Mouse (Mus musculus) embryonic facial prominence, embryonic 14.5 days (tissue): Measurements from ENCODE around the gene BC049715. TPM values are rescaled to one million over a fixed set of nuclear protein-coding genes. Genes with fewer than 3 reads are reported as not detected.
"Not testable (repeated sequence)": the region's sequence is repeated elsewhere in the genome, so short reads cannot be mapped to it uniquely, and the experiment has no call there.

Experiments used
- ATAC-seq: fragments of 200-750 bp; cut with Nextera tagmentation; 2 replicates; pipeline ENCODE4 v1.8.0; 2017; ENCODE audit warnings: low read depth, moderate number of reproducible peaks, moderate TSS enrichment
- DNase-seq: peaks from one replicate; pipeline ENCODE4 v3.0.0-alpha.2; 2015; ENCODE audit warnings: low spot score
- H3K27ac ChIP-seq: fragments of 300-500 bp; sonication (generic); replicated peaks from 2 replicates; pipeline ENCODE4 v1.5.1; 2014; ENCODE audit warnings: low read depth, mild to moderate bottlenecking, low read length, moderate library complexity
- H3K27me3 ChIP-seq: fragments of 300-500 bp; sonication (generic); replicated peaks from 2 replicates; pipeline ENCODE4 v1.6.1; 2014; ENCODE audit warnings: low read length; ENCODE audit not compliant: control insufficient read depth, insufficient read depth
- H3K36me3 ChIP-seq: fragments of 300-500 bp; sonication (generic); 2 replicates; pipeline ENCODE4 v1.6.1; 2014; ENCODE audit warnings: low read length, mixed read lengths; ENCODE audit not compliant: control insufficient read depth, insufficient read depth
- H3K4me1 ChIP-seq: fragments of 300-500 bp; sonication (generic); 2 replicates; pipeline ENCODE4 v1.6.1; 2014; ENCODE audit warnings: antibody characterized with exemption, low read length; ENCODE audit not compliant: control insufficient read depth, insufficient read depth
- H3K4me2 ChIP-seq: fragments of 300-500 bp; sonication (generic); 2 replicates; pipeline ENCODE4 v1.6.1; 2014; ENCODE audit warnings: low read depth, mild to moderate bottlenecking, low read length, moderate library complexity, mixed read lengths
- H3K4me3 ChIP-seq: fragments of 300-500 bp; sonication (generic); 2 replicates; pipeline ENCODE4 v1.5.1; 2014; ENCODE audit warnings: low read depth, mild to moderate bottlenecking, low read length
- H3K9ac ChIP-seq: fragments of 300-500 bp; sonication (generic); 2 replicates; pipeline ENCODE4 v1.6.1; 2014; ENCODE audit warnings: low read depth, mild to moderate bottlenecking, low read length, moderate library complexity, mixed read lengths
- H3K9me3 ChIP-seq: fragments of 300-500 bp; sonication (generic); 2 replicates; pipeline ENCODE4 v1.6.1; 2016; ENCODE audit warnings: low read length; ENCODE audit not compliant: control insufficient read depth
- WGBS: fragments of 180-500 bp; shearing (Covaris S2); extraction: QIAGEN DNeasy Blood & Tissue Kit; methylation state at CpG from one replicate; pipeline ENCODE4 v1.1.7; 2014; 5-methylcytosine and 5-hydroxymethylcytosine counted together
- microRNA-seq: library from miRNA; unstranded; fragments of <30 nt; microRNA quantifications from one replicate; pipeline ENCODE4, GENCODE M21; 2016; ENCODE audit warnings: borderline number of aligned reads
- polyA plus RNA-seq: library from polyadenylated mRNA; unstranded; fragments of >200 nt; fragmentation: Nextera tagmentation; extraction: Ambion mirVana; gene quantifications from 2 replicates; pipeline ENCODE4 v1.2.1, GENCODE M21; 2014

BC049715 gene
- polyA plus RNA-seq, 1 experiment from 2014 or later: 1.1 TPM

GRCm38 (mm10) chr6:136884766-136885165, 57.3 kb downstream of the BC049715 start:
- ATAC-seq, H3K4me2 ChIP-seq, H3K36me3 ChIP-seq, H3K27me3 ChIP-seq, H3K9me3 ChIP-seq, DNase-seq, H3K9ac ChIP-seq, H3K4me3 ChIP-seq, H3K27ac ChIP-seq, H3K4me1 ChIP-seq: not testable (repeated sequence)
- WGBS: 25% methylated on average over 1 of the region's 1 CpGs

DNA sequence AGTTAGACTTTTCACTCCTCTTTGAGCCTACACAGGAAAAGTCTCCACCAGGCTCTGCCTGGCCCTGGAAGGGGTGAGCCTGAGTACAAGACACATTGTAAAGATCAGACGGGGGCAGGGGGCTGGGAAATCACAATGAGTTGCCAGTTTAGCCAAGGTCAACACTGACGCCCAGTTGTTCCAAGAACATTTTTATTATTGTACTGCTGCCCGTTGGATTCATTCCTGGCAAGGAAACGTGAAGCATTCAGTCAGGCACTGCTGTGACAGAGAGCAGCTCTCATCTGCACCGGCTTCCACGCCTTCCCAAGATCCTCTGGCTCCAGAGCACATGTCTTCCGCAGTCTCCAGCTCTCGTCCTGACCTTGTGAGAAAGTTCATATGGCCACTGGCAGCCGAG, 60.4 kb downstream of the BC049715 start:
- Histone ChIP-seq H3K27ac (no peak overlapping the region), H3K4me3 (no peak overlapping the region), H3K9ac (no peak overlapping the region), H3K36me3 (no peaks in the 10 kb centered on the region), H3K9me3 (no peaks in the 10 kb centered on the region), H3K4me2 (no peak overlapping the region), H3K4me1 (0 out of 2 replicates have a peak, but pooled peaks cover 6% of the 10 kb centered on the region), H3K27me3 (no peaks in the 10 kb centered on the region)
- ATAC-seq (no peak), DNase-seq (no peak)
- 64% methylated on average over 9 of the region's 9 CpGs for WGBS

GRCm38 (mm10) chr6:136889067-136889466, 61.6 kb downstream of the BC049715 start:
- no peaks in the 10 kb centered on the region; the same call in 1 of the 2 replicates for H3K4me1 ChIP-seq
- no peak overlapping the region for H3K27ac ChIP-seq
- no peaks in the 10 kb centered on the region for H3K36me3 ChIP-seq
- ATAC-seq (no peak), DNase-seq (no peak)
- H3K4me2 ChIP-seq: no peak overlapping the region
- WGBS: 82% methylated on average over 6 of the region's 6 CpGs
- no peak overlapping the region for H3K9ac ChIP-seq
- no peaks in the 10 kb centered on the region for H3K27me3 ChIP-seq
- no peaks in the 10 kb centered on the region for H3K9me3 ChIP-seq
- no peak overlapping the region for H3K4me3 ChIP-seq

- ATAC-seq: no peak
- DNase-seq: no peak
These were observed 62.1 kb downstream of the BC049715 start for GRCm38 (mm10) chr6:136889554-136889953.

More at GRCm38 (mm10) chr6:136889554-136889953, 62.1 kb downstream of the BC049715 start:
- no peak overlapping the region for H3K27ac ChIP-seq
- H3K4me2 ChIP-seq: no peak overlapping the region
- no peaks in the 10 kb centered on the region for H3K27me3 ChIP-seq
- no peaks in the 10 kb centered on the region for H3K9me3 ChIP-seq
- no peak overlapping the region for H3K9ac ChIP-seq
- H3K36me3 ChIP-seq: no peaks in the 10 kb centered on the region
- no peak overlapping the region for H3K4me3 ChIP-seq
- H3K4me1 ChIP-seq: peaks cover 4% of the 10 kb centered on the region
- 89% methylated on average over 6 of the region's 6 CpGs for WGBS

Small RNA genes within 50 kb of the gene (microRNA-seq; reads per million reads assigned to microRNA genes)
- gene Gm44364: not detected

Other genes starting within 250 kb of the BC049715 start
- gene Plbd1, start 165.7 kb upstream of the BC049715 start, polyA plus RNA-seq: 12.1 and 12.4 TPM in 2 replicates
- gene Gucy2c, start 45.9 kb upstream of the BC049715 start, polyA plus RNA-seq: 0.13 and 0.15 TPM in 2 replicates
- 0.64 and 1.1 TPM in 2 replicates for gene Hist4h4, start 23.2 kb upstream of the BC049715 start, polyA plus RNA-seq
- 93.2 and 98.2 TPM in 2 replicates for gene H2afj, start 19.4 kb upstream of the BC049715 start, polyA plus RNA-seq
- 94.3 and 94.7 TPM in 2 replicates for gene Wbp11, start 607 bp downstream of the BC049715 start, polyA plus RNA-seq
- gene Smco3, start 7.8 kb downstream of the BC049715 start, polyA plus RNA-seq: 2.5 and 2.8 TPM in 2 replicates
- 1.9 and 2.7 TPM in 2 replicates for gene Art4, start 30.1 kb downstream of the BC049715 start, polyA plus RNA-seq
- 321 and 362 TPM in 2 replicates for gene Mgp, start 48.2 kb downstream of the BC049715 start, polyA plus RNA-seq
- gene Erp27, start 94.6 kb downstream of the BC049715 start, polyA plus RNA-seq: 0.20 and 0.22 TPM in 2 replicates
- gene Pde6h, start 96.2 kb downstream of the BC049715 start, polyA plus RNA-seq: not detected in 2 replicates
- gene Arhgdib, start 114.3 kb downstream of the BC049715 start, polyA plus RNA-seq: 117 and 118 TPM in 2 replicates